Mouse (Mus musculus) heart, postnatal 36 days (tissue): ENCODE data around the gene Acbd5. TPM values are rescaled to one million over a fixed set of nuclear protein-coding genes. Genes with fewer than 3 reads are reported as not detected.

Experiments
- total RNA-seq, 2 experiments: library from RNA; stranded (reverse); gene quantifications; 2 replicates each; pipeline ENCODE4 v1.2.3; 2021

The Acbd5 gene
- total RNA-seq, 2 experiments from 2014 or later = 24.8 to 25.4 TPM

Other genes with a start within 250 kb of the Acbd5 start
- gene Pdss1, start 172.6 kb upstream of the Acbd5 start, total RNA-seq = 10 to 100 TPM; 20.0 to 23.9 TPM
- gene Abi1, start 27.9 kb upstream of the Acbd5 start, total RNA-seq = 10 to 100 TPM; 21.4 to 24.7 TPM
- gene Mastl, start 87.9 kb downstream of the Acbd5 start, total RNA-seq = under 1 TPM; 0.51 to 0.69 TPM
- gene Yme1l1, start 88.2 kb downstream of the Acbd5 start, total RNA-seq = 10 to 100 TPM; 67.8 to 70.5 TPM
- gene 4931423N10Rik, start 139.3 kb downstream of the Acbd5 start, total RNA-seq = not detected